Mouse (Mus musculus): ENCODE results near the gene Lyz2.
"Not testable (repeated sequence)": the region's sequence is repeated elsewhere in the genome, so short reads cannot be mapped to it uniquely, and the experiment has no call there.

- TF ChIP-seq CTCF (conservative IDR thresholded peaks at IDR 0.05 in 1 of 2, IDR thresholded peaks at IDR 0.05 in 1 of 2; ENCODE audit: low read depth in 2 of 2, low read length in 2 of 2); RCOR1 (conservative IDR thresholded peaks at IDR 0.05; ENCODE audit: low read depth, low read length); EP300 (IDR thresholded peaks at IDR 0.05; ENCODE audit: low read length); TBP (conservative IDR thresholded peaks at IDR 0.05; ENCODE audit: low read depth, low read length); USF1 (IDR thresholded peaks at IDR 0.05; ENCODE audit: low read depth, low read length): not testable (repeated sequence)
Measured at GRCm38 (mm10) chr10:117283196-117283595, 1.1 kb upstream of the Lyz2 start.
